Mouse (Mus musculus) forebrain, embryonic 12.5 days (tissue): ENCODE data around the gene Gck. TPM values are rescaled to one million over a fixed set of nuclear protein-coding genes. Genes with fewer than 3 reads are reported as not detected.

Source experiments
- ATAC-seq: fragments of 200-750 bp; cut with Nextera tagmentation; 2 replicates; pipeline ENCODE4 v1.8.0; 2017; ENCODE audit warnings: moderate TSS enrichment; ENCODE audit not compliant: low FRiP score
- H3K27ac ChIP-seq: fragments of 300-500 bp; sonication (generic); 2 replicates; pipeline ENCODE4 v1.5.1; 2016; ENCODE audit warnings: mild to moderate bottlenecking
- H3K27me3 ChIP-seq: fragments of 300-500 bp; sonication (generic); 2 replicates; pipeline ENCODE4 v1.6.1; 2016; ENCODE audit warnings: mild to moderate bottlenecking
- H3K36me3 ChIP-seq: fragments of 300-500 bp; sonication (generic); replicated peaks from 2 replicates; pipeline ENCODE4 v1.6.1; 2016; ENCODE audit warnings: mild to moderate bottlenecking
- H3K4me1 ChIP-seq: fragments of 300-500 bp; sonication (generic); 2 replicates; pipeline ENCODE4 v1.6.1; 2016
- H3K4me2 ChIP-seq: fragments of 300-500 bp; sonication (generic); 2 replicates; pipeline ENCODE4 v1.6.1; 2016; ENCODE audit warnings: mild to moderate bottlenecking, moderate library complexity
- H3K4me3 ChIP-seq: fragments of 300-500 bp; sonication (generic); replicated peaks from 2 replicates; pipeline ENCODE4 v1.5.1; 2016; ENCODE audit warnings: mild to moderate bottlenecking
- H3K9ac ChIP-seq: fragments of 300-500 bp; sonication (generic); 2 replicates; pipeline ENCODE4 v1.6.1; 2016; ENCODE audit warnings: mild to moderate bottlenecking
- H3K9me3 ChIP-seq: fragments of 300-500 bp; sonication (generic); 2 replicates; pipeline ENCODE4 v1.6.1; 2016
- WGBS: fragments of 180-500 bp; shearing (Covaris S2); methylation state at CpG from one replicate; pipeline ENCODE4 v1.1.7; 2016; 5-methylcytosine and 5-hydroxymethylcytosine counted together
- polyA plus RNA-seq: library from polyadenylated mRNA; unstranded; fragments of >200 nt; fragmentation: Nextera tagmentation; extraction: Ambion mirVana; gene quantifications from 2 replicates; pipeline ENCODE4 v1.2.1, GENCODE M21; 2016

Gck gene
- polyA plus RNA-seq, 1 experiment from 2014 or later, result 3.5 TPM

GRCm38 (mm10) chr11:5887250-5887649 lies 62.6 kb downstream of the Gck start:
- peak overlapping the region; percentile 1; the same call in 1 of the 2 replicates for H3K9ac ChIP-seq
- H3K9me3 ChIP-seq, result no peaks in the 10 kb centered on the region
- H3K4me3 ChIP-seq, result no peak overlapping the region
- 9% methylated on average over 5 of the region's 5 CpGs for WGBS
- peaks cover 20% of the 10 kb centered on the region for H3K4me1 ChIP-seq
- no peaks in the 10 kb centered on the region for H3K36me3 ChIP-seq
- no peak for ATAC-seq
- H3K27ac ChIP-seq, result peak overlapping the region; percentile 56; the same call in 1 of the 2 replicates
- no peaks in the 10 kb centered on the region for H3K27me3 ChIP-seq
- no peak overlapping the region for H3K4me2 ChIP-seq

DNA sequence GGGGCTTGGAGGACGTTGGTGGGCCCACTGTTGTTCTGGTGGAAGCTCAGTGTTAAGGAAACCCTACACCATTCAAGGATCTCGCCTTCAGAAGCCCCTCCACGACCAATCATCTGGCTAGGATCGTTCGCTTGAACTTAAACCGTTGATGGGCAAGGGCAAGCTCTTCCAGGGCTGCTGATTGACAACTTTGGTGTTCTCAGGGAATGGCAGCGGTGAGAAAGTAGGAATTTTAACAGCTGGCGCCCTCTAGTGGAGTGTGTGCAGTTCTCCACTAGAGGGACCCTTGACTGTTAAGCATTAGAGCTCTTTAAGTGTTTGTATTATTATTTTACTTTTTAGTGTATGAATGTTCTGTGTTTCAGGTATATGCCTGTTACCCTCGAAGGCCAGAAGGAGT lies 63.7 kb downstream of the Gck start:
- ATAC-seq, result no peak
- Histone ChIP-seq H3K27ac (no peak overlapping the region), H3K4me1 (peaks cover 16% of the 10 kb centered on the region), H3K4me2 (no peak overlapping the region), H3K9ac (no peak overlapping the region), H3K9me3 (no peaks in the 10 kb centered on the region), H3K27me3 (no peaks in the 10 kb centered on the region), H3K4me3 (no peak overlapping the region), H3K36me3 (no peaks in the 10 kb centered on the region)
- WGBS, result 17% methylated on average over 9 of the region's 9 CpGs

GRCm38 (mm10) chr11:5882518-5882917 lies 67.4 kb downstream of the Gck start:
- H3K27me3 ChIP-seq, result no peaks in the 10 kb centered on the region
- H3K9me3 ChIP-seq, result no peaks in the 10 kb centered on the region
- peaks cover 23% of the 10 kb centered on the region for H3K4me1 ChIP-seq
- no peak overlapping the region for H3K27ac ChIP-seq
- H3K36me3 ChIP-seq, result no peaks in the 10 kb centered on the region
- H3K4me3 ChIP-seq, result no peak overlapping the region
- no peak overlapping the region for H3K9ac ChIP-seq
- no peak overlapping the region for H3K4me2 ChIP-seq
- WGBS, result 84% methylated on average over 8 of the region's 8 CpGs
- ATAC-seq, result no peak

DNA sequence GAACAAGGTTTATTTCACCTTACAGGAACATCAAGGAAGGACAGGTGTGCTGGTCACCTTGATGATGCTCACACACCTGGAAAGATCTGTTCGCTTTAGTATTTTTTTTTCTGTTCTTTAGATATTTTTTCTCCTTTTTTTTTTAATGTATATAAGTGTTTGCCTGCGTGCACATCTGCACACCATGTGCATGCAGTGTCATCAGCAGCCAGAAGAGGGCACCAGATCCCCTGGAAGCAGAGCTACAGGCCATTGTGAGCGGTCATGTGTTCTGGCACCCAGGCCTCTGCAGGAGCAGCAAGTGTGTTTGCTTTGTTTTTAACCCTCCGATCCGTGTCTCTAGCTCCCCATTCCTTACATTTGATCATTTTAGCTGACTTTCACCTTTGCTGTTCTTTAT lies 70.0 kb downstream of the Gck start:
- 52% methylated on average over 5 of the region's 5 CpGs for WGBS
- H3K27ac ChIP-seq, result no peak overlapping the region
- peaks cover 26% of the 10 kb centered on the region for H3K4me1 ChIP-seq
- no peaks in the 10 kb centered on the region for H3K9me3 ChIP-seq
- H3K4me3 ChIP-seq, result no peak overlapping the region
- peaks cover 16% of the 10 kb centered on the region for H3K36me3 ChIP-seq
- ATAC-seq, result no peak
- no peak overlapping the region for H3K4me2 ChIP-seq
- no peaks in the 10 kb centered on the region for H3K27me3 ChIP-seq
- H3K9ac ChIP-seq, result no peak overlapping the region

DNA sequence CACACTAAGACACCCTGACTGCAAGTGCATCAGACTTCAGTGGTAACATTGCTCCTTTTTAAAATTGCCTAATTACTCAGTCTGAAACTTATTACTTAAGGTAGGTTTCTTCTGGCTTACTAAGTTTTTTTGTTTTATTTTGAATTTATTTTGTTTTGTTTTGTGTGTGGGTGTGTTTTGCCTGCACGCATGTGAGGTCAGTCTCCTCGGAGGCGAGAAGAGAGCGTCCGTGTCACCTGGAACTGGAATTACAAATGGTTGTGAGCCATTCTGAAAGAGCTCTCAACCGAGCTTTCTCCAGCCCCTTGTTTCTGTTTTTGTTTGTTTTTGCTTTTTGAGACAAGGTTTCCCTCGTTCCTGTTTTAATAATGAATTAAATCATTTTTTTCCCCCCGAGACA lies 71.2 kb downstream of the Gck start:
- peaks cover 28% of the 10 kb centered on the region for H3K36me3 ChIP-seq
- H3K27ac ChIP-seq, result peak overlapping the region; percentile 85
- peak overlapping the region; percentile 61 for H3K4me2 ChIP-seq
- H3K4me1 ChIP-seq, result peaks cover 26% of the 10 kb centered on the region
- H3K4me3 ChIP-seq, result peak overlapping the region; percentile 57
- no peak for ATAC-seq
- no peaks in the 10 kb centered on the region for H3K9me3 ChIP-seq
- H3K27me3 ChIP-seq, result no peaks in the 10 kb centered on the region
- H3K9ac ChIP-seq, result peak overlapping the region; percentile 51
- WGBS, result 43% methylated on average over 8 of the region's 8 CpGs

GRCm38 (mm10) chr11:5877921-5878526 lies 71.9 kb downstream of the Gck start, which contains the start of gene Pold2:
Gene Pold2, minus strand, starts transcription at chr11:5878292.
- Histone ChIP-seq H3K27me3 (no peaks in the 10 kb centered on the region), H3K9me3 (no peaks in the 10 kb centered on the region), H3K4me2 (peak within 1 kb of the TSS; percentile 61), H3K9ac (peak within 1 kb of the TSS; percentile 57), H3K27ac (peak within 1 kb of the TSS; percentile 85), H3K4me3 (peak within 1 kb of the TSS; percentile 57), H3K36me3 (peaks cover 34% of the 10 kb centered on the region), H3K4me1 (peaks cover 26% of the 10 kb centered on the region)
- WGBS, result under 1% methylated on average over 52 of the region's 52 CpGs
- peak; percentile 99 for ATAC-seq

- no peaks in the 10 kb centered on the region for H3K27me3 ChIP-seq
- no peaks in the 10 kb centered on the region for H3K9me3 ChIP-seq
- H3K4me1 ChIP-seq, result peaks cover 26% of the 10 kb centered on the region
- no peak for ATAC-seq
- no peak overlapping the region for H3K27ac ChIP-seq
- H3K9ac ChIP-seq, result peak overlapping the region; percentile 57
- H3K4me2 ChIP-seq, result peak overlapping the region; percentile 61
- peak overlapping the region; percentile 57 for H3K4me3 ChIP-seq
- peaks cover 40% of the 10 kb centered on the region for H3K36me3 ChIP-seq
- 3% methylated on average over 5 of the region's 5 CpGs for WGBS
These were observed 72.5 kb downstream of the Gck start for GRCm38 (mm10) chr11:5877421-5877820.

DNA sequence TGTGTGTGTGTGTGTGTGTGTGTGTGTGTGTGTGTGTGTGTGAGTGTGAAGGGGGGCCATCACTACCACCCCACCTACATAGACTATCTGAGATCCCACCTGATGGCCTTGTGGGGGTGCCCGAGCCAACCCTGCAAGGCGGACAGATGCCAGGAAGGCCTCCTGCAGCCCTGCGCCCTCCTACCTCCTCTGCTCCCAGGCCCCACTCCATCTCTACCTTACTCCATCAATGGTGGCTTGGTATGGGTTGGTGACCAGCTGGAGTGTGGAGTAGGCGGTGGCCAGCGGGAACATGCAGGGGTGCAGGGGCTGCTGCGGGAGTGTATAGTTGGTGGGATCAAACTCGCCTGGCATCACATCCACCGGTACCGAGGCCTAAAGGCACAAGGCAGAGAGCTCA lies 76.7 kb downstream of the Gck start:
- 97% methylated on average over 9 of the region's 9 CpGs for WGBS
- peaks cover 77% of the 10 kb centered on the region for H3K36me3 ChIP-seq

DNA sequence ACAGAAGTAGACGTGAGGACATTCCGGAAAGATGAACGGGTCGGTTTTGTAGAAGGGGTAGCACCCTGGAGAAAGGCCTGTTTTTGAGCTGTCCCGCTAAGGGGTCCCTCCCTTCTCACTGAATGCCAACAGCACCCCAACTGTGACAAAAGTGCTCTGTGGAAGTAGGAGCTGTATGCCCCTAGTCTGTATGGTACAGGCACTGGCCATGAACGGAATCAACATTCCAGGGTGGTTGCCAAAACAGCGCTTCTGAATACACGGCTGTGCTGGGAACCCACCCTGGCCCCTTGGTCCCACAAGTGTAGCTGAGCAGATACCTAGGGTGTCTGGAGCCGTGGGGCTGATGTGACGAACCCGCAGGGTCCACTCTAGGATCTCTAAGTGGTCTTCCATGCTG lies 77.2 kb downstream of the Gck start:
- no peak overlapping the region for H3K4me3 ChIP-seq
- no peaks in the 10 kb centered on the region for H3K27me3 ChIP-seq
- peaks cover 19% of the 10 kb centered on the region for H3K4me1 ChIP-seq
- no peak overlapping the region for H3K9ac ChIP-seq
- H3K36me3 ChIP-seq, result peaks cover 77% of the 10 kb centered on the region
- 95% methylated on average over 11 of the region's 11 CpGs for WGBS
- no peak overlapping the region for H3K27ac ChIP-seq
- ATAC-seq, result no peak
- H3K9me3 ChIP-seq, result no peaks in the 10 kb centered on the region
- H3K4me2 ChIP-seq, result no peak overlapping the region

More for the DNA sequence above, 76.7 kb downstream of the Gck start:
- Histone ChIP-seq H3K4me1 (peaks cover 19% of the 10 kb centered on the region), H3K27ac (no peak overlapping the region), H3K4me3 (no peak overlapping the region), H3K9ac (no peak overlapping the region), H3K9me3 (no peaks in the 10 kb centered on the region), H3K27me3 (no peaks in the 10 kb centered on the region), H3K4me2 (no peak overlapping the region)
- no peak for ATAC-seq

DNA sequence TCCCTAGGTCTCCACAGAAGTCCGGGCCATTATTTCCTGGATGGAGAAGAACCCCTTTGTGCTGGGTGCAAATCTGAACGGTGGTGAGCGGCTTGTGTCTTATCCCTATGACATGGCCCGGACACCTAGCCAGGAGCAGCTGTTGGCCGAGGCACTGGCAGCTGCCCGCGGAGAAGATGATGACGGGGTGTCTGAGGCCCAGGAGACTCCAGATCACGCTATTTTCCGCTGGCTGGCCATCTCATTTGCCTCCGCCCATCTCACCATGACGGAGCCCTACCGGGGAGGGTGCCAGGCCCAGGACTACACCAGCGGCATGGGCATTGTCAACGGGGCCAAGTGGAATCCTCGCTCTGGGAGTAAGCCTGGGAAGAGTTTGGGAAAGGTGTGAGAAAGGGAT lies 79.8 kb downstream of the Gck start:
- Histone ChIP-seq H3K4me1 (no peaks in the 10 kb centered on the region), H3K36me3 (peaks cover 63% of the 10 kb centered on the region), H3K27ac (no peak overlapping the region), H3K9me3 (no peaks in the 10 kb centered on the region), H3K27me3 (no peaks in the 10 kb centered on the region), H3K4me2 (no peak overlapping the region), H3K9ac (no peak overlapping the region), H3K4me3 (no peak overlapping the region)
- ATAC-seq, result no peak
- 91% methylated on average over 16 of the region's 16 CpGs for whole genome bisulfite sequencing

DNA sequence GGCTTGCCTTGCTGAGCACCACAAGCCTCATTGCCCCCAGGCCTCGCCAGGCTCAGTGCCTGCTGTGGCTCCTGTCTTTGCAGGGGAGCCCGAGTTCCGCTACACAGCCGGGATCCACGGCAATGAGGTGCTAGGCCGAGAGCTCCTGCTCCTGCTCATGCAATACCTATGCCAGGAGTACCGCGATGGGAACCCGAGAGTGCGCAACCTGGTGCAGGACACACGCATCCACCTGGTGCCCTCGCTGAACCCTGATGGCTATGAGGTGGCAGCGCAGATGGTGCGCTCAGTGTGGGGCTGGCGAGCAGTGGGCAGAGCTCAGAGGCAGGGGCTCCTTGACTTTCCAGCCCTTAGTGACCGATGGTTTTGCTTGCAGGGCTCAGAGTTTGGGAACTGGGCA lies 80.5 kb downstream of the Gck start:
- no peaks in the 10 kb centered on the region for H3K4me1 ChIP-seq
- 92% methylated on average over 16 of the region's 16 CpGs for WGBS
- no peaks in the 10 kb centered on the region for H3K9me3 ChIP-seq
- ATAC-seq, result no peak
- H3K9ac ChIP-seq, result no peak overlapping the region
- H3K4me2 ChIP-seq, result no peak overlapping the region
- H3K27me3 ChIP-seq, result peaks cover 5% of the 10 kb centered on the region; the same call in 1 of the 2 replicates
- H3K36me3 ChIP-seq, result peaks cover 55% of the 10 kb centered on the region
- H3K4me3 ChIP-seq, result no peak overlapping the region
- H3K27ac ChIP-seq, result no peak overlapping the region

GRCm38 (mm10) chr11:5868324-5868723 lies 81.6 kb downstream of the Gck start:
- Histone ChIP-seq H3K9me3 (no peaks in the 10 kb centered on the region), H3K4me2 (no peak overlapping the region), H3K4me1 (no peaks in the 10 kb centered on the region), H3K4me3 (no peak overlapping the region), H3K27ac (no peak overlapping the region), H3K36me3 (peaks cover 45% of the 10 kb centered on the region), H3K9ac (no peak overlapping the region), H3K27me3 (peaks cover 15% of the 10 kb centered on the region)
- ATAC-seq, result no peak
- WGBS, result 93% methylated on average over 12 of the region's 12 CpGs

DNA sequence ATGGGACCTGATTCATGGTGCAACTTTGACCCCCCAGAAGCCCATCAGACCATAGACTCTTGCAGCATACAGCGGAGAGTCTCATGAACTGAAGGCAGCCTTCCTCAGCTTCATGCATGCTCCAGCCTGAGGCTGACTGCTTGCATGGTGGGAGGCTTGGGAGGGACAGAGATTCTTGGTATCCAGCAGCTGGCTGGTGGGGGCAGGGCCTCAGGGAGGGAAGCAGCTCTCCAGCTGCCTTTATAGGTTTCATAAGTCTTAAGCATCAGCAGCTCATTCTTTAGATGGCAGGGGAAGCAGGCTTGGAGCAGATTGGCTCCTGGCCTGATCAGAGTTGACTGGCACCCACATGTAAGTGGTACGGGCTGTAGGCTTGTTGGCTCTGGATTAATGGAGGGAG lies 82.7 kb downstream of the Gck start:
- H3K27me3 ChIP-seq, result peaks cover 27% of the 10 kb centered on the region
- ATAC-seq, result no peak
- H3K4me3 ChIP-seq, result no peak overlapping the region
- no peak overlapping the region for H3K27ac ChIP-seq
- no peak overlapping the region for H3K9ac ChIP-seq
- WGBS, result 95% methylated on average over 2 of the region's 2 CpGs
- no peaks in the 10 kb centered on the region for H3K9me3 ChIP-seq
- H3K4me1 ChIP-seq, result no peaks in the 10 kb centered on the region
- H3K36me3 ChIP-seq, result peaks cover 34% of the 10 kb centered on the region
- H3K4me2 ChIP-seq, result no peak overlapping the region
